Mouse (Mus musculus) lung, adult 2 months (tissue): Measurements from ENCODE around the gene Hcn3.

Experiments
- CTCF ChIP-seq: fragments of 200-500 bp; IDR thresholded peaks from 2 replicates; pipeline ENCODE4 v1.5.1; 2011; ENCODE audit warnings: mild to moderate bottlenecking, low read length, control low read depth; ENCODE audit not compliant: insufficient read depth
- POLR2A ChIP-seq: fragments of 200-500 bp; IDR thresholded peaks from 2 replicates; pipeline ENCODE4 v1.6.1; 2011; ENCODE audit warnings: low read depth, mild to moderate bottlenecking, control low read depth, low read length, borderline replicate concordance; ENCODE audit errors: extremely low read depth

DNA sequence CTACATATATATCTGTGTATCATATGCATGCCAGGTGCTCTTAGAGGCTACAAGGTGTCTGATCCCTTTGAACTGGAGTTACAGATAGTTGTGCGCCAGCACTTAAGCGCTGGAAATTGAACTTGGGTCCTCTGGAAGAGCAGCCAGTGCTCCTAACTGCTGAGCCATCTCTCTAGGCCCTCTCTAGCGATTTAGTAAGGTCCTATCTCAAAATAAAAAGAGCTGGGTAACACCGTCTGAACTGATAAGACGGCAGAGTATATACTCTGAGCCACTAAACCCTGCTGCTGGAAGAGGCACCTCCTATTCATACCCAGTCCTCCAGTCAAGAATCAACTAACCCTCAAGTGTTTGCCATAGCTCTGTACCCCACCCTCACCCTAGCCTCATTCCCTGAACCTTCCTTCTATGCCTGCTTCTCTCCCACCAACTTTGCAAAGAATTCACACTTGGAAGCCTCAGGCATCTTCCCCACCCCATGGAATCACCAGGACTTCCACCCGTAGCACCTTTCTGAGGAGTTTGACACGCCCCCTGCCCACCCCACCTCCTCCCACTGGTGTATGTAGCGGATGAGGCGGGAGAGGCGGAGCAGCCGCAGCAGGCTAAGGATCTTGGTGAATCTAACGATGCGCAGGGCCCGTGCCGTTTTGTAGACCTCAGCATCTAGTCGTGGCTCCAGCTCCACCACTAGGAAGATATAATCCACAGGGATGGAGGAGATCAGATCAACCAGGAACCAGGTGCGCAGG lies 7.7 kb downstream of the Hcn3 start:
- no peak for TF ChIP-seq CTCF
- TF ChIP-seq POLR2A, result no peak
